Mouse (Mus musculus) limb, embryonic 10.5 days (tissue): ENCODE results near the gene Olfr155. TPM values are rescaled to one million over a fixed set of nuclear protein-coding genes. Genes with fewer than 3 reads are reported as not detected.

Source experiments
- DNase-seq: peaks from one replicate; pipeline ENCODE4 v3.0.0-alpha.2; 2017; ENCODE audit warnings: low spot score
- H3K27ac ChIP-seq: fragments of 300-500 bp; sonication (generic); 2 replicates; pipeline ENCODE4 v1.5.1; 2016; ENCODE audit warnings: mild to moderate bottlenecking
- H3K27me3 ChIP-seq: fragments of 300-500 bp; sonication (generic); 2 replicates; pipeline ENCODE4 v1.6.1; 2016; ENCODE audit warnings: low read depth, mild to moderate bottlenecking; ENCODE audit not compliant: poor library complexity, severe bottlenecking
- H3K36me3 ChIP-seq: fragments of 300-500 bp; sonication (generic); 2 replicates; pipeline ENCODE4 v1.6.1; 2016; ENCODE audit warnings: mild to moderate bottlenecking, moderate library complexity
- H3K4me1 ChIP-seq: fragments of 300-500 bp; sonication (generic); 2 replicates; pipeline ENCODE4 v1.6.1; 2016
- H3K4me3 ChIP-seq: fragments of 300-500 bp; sonication (generic); 2 replicates; pipeline ENCODE4 v1.5.1; 2016; ENCODE audit warnings: mild to moderate bottlenecking, moderate library complexity
- H3K9me3 ChIP-seq: fragments of 300-500 bp; sonication (generic); replicated peaks from 2 replicates; pipeline ENCODE4 v1.6.1; 2016; ENCODE audit warnings: mild to moderate bottlenecking
- WGBS: fragments of 180-500 bp; shearing (Covaris S2); methylation state at CpG from one replicate; pipeline ENCODE4 v1.1.7; 2016; 5-methylcytosine and 5-hydroxymethylcytosine counted together
- polyA plus RNA-seq: library from polyadenylated mRNA; unstranded; fragments of >200 nt; fragmentation: Nextera tagmentation; extraction: Ambion mirVana; gene quantifications from 2 replicates; pipeline ENCODE4 v1.2.1, GENCODE M21; 2016

Olfr155 gene
- polyA plus RNA-seq, 1 experiment from 2014 or later = not detected

DNA sequence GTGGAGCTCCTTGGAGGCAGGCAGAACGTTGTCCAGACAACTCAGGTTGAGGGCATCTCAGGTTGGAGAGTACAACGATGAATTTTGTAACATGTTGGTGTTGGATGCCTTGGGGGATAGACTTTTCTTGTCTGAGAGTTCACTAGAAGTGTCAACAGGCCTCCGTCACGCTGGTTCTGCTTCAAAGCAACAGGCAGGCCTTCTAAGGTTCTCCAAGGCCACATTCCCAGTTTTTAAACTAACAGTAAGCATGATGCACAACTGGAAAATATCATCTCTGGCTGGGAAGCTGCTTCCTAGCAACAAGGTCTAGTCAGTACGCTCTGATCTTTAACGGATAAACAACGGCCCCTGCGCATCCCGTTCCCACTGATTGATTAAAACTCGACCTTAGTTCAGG is 18.5 kb downstream of the Olfr155 start:
- Histone ChIP-seq H3K4me3 (no peak overlapping the region), H3K27ac (no peak overlapping the region), H3K4me1 (peaks cover 11% of the 10 kb centered on the region), H3K9me3 (no peaks in the 10 kb centered on the region), H3K36me3 (no peaks in the 10 kb centered on the region), H3K27me3 (no peaks in the 10 kb centered on the region)
- WGBS = 88% methylated on average over 10 of the region's 10 CpGs
- DNase-seq = no peak

DNA sequence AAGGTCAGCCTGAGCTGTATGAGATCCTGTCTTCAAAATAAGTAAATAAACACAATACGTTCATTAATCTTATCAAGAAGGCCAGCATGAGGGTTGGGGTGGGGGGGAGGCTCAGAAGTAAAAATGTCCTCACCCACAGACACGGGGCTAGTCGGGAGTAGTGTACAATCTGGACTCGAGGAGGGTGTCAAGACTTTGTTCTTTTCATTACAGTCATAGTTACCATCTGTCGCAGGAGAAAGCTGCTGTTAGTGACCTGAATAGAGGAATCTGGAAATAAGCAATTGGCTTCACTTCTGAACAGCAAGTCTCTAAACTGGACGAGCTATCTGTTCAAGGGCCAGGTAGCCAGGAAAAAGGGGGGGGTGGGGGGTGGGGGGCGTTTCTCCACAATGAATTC is 23.1 kb downstream of the Olfr155 start:
- Histone ChIP-seq H3K4me1 (peaks cover 41% of the 10 kb centered on the region), H3K36me3 (no peaks in the 10 kb centered on the region), H3K27me3 (no peaks in the 10 kb centered on the region), H3K4me3 (peak overlapping the region; percentile 81), H3K9me3 (no peaks in the 10 kb centered on the region), H3K27ac (peak overlapping the region; percentile 97)
- no peak for DNase-seq
- 59% methylated on average over 7 of the region's 7 CpGs for WGBS

DNA sequence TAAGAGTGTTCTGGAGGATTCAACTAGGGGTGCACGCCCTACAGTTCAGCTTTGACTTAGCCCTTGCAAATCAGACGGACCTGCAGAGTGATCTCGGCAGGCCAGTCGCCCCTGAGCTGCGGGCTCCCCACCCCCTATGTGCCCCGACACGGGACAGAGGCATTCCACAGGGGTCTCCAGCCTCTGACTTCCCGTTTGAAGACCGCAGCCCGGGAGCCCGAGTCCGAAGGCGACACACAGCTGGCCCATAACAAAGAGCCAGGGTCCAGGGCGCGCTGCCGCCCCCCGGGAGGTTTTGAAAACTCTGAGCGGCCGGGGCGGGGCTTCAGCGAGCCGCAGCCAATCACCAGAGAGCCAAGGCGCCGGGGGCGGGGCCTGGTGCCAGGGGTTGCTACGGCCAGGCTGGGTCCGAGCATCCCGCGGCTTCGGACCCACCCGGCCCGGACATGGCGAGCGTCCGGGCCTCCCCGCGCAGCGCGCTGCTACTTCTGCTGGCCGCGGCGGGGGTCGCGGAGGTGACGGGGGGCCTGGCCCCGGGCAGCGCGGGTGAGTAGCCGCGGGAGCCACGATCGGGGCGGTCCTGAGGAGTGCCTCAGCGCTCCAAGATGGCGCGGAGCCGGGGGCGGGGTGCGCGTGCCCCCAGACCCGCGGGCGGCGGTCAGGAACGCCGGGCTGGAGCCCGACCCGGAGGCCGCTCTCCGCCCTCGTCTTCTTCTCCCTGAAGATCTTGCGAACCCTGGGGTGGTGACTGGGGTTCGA is 24.0 kb downstream of the Olfr155 start, which contains the start of gene Reck:
Gene Reck, plus strand, starts transcription at position 371 of the 759 bp plus-strand sequence.
- Histone ChIP-seq H3K36me3 (no peaks in the 10 kb centered on the region), H3K27ac (peak within 1 kb of the TSS; percentile 97), H3K4me1 (peaks cover 41% of the 10 kb centered on the region), H3K27me3 (no peaks in the 10 kb centered on the region), H3K4me3 (peak within 1 kb of the TSS; percentile 81), H3K9me3 (no peaks in the 10 kb centered on the region)
- WGBS = 2% methylated on average over 73 of the region's 73 CpGs
- DNase-seq = peak; percentile 98

DNA sequence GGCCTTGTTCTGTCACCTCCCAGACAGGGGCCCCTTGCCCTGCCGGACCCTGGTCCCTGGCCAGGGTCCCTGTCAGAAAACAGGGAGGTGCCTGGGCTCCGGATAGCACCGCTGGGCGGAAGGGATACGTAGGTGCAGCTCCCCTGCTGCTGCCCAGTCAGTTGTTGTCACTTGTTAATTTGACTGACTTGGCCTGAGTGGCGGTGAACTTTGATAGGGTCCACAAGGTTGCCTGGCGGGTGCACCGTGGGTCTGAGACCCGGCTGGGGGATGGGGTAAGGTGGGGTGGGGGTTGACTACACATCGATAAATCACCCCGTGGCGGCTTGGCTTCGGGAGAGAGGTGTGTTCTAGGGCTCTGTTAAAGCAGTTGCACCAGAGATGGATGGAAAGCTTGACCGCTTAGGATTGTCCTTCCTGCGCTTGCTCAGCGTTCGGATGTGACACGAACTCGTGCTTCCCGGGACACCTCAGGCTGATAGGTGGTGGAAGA is 24.6 kb downstream of the Olfr155 start:
- Histone ChIP-seq H3K36me3 (no peaks in the 10 kb centered on the region), H3K27ac (peak overlapping the region; percentile 97), H3K9me3 (no peaks in the 10 kb centered on the region), H3K4me1 (peaks cover 41% of the 10 kb centered on the region), H3K4me3 (peak overlapping the region; percentile 81), H3K27me3 (no peaks in the 10 kb centered on the region)
- peak; percentile 73 for DNase-seq
- under 1% methylated on average over 20 of the region's 20 CpGs for WGBS

DNA sequence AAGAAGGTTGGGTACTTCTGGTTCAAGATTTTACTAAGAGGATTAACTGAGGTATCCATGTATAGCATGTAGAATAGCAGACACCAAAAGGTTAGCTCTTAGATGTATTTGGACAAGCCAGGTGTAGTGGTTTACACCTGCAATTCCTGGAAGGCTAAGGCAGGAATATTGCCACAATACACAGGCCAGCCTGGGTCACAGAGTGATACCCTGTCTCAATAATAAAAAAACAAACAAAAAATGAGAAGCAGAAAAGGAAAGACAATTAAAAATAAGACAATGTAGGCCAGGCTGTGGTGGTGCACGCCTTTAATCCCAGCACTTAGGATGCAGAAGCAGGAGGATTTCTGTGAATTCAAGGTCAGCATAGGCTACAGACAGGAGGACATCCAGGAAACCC is 25.9 kb downstream of the Olfr155 start:
- no peak for DNase-seq
- no peaks in the 10 kb centered on the region for H3K36me3 ChIP-seq
- no peaks in the 10 kb centered on the region for H3K9me3 ChIP-seq
- no peak overlapping the region for H3K4me3 ChIP-seq
- no peaks in the 10 kb centered on the region for H3K27me3 ChIP-seq
- H3K4me1 ChIP-seq = peaks cover 44% of the 10 kb centered on the region
- 94% methylated on average over 1 of the region's 1 CpGs for WGBS
- no peak overlapping the region for H3K27ac ChIP-seq

DNA sequence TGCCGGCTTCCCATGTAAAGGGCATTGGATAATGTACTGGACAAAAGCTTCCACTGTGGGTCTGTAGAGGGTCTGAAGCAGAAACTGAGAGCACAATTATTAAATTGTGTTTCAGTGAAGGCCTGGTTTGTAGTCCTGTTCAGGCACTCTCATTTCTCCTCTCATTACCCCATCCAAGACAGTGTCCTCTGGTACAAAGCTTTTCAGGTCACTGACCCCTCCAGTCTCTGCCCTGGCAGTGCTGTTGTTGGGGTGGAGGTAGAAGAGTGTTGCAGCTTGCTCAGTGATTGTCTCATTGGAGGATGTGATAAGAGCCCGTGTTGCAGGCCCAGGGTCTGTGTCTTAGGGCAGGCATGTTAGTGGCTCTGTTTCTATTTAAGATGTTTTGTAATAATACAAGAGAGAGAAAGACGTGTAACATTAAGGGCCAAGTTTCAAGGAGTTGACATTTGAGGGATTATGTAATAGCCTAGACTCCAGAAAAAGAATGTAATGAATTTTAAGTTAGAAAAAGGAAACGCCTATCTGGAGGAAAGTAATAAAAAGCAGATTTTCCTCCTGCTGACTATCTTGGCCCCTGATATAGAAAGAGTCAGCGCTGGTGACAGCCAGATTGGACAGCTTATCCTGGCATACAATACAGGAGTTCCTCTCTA is 26.9 kb downstream of the Olfr155 start:
- H3K27me3 ChIP-seq = no peaks in the 10 kb centered on the region
- no peaks in the 10 kb centered on the region for H3K9me3 ChIP-seq
- H3K4me3 ChIP-seq = no peak overlapping the region
- no peaks in the 10 kb centered on the region for H3K36me3 ChIP-seq
- WGBS = 35% methylated on average over 5 of the region's 5 CpGs
- 0 out of 2 replicates have a peak overlapping the region, but pooled peaks have one; percentile 20 for H3K27ac ChIP-seq
- no peak for DNase-seq
- peaks cover 50% of the 10 kb centered on the region for H3K4me1 ChIP-seq

DNA sequence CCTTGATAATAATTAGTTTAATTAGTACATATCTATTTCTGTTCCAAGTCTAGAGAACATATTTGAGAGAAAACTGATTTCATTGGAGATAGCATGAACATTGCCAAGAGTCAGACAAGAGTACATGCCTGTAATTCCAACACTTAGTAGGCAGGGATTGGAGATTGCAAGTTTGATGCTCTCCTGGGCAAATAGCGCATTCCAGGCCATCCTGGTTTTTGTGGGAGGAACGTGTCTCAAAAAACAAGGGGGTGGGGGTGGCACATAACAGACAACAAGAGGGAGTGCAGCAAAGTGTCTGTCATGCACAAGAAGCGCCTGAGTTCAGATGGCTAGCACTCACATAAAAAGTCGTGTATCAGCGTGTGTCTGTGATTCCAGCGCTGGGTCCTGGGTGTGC is 28.2 kb downstream of the Olfr155 start:
- WGBS = 75% methylated on average over 6 of the region's 6 CpGs
- H3K27me3 ChIP-seq = no peaks in the 10 kb centered on the region
- H3K36me3 ChIP-seq = no peaks in the 10 kb centered on the region
- DNase-seq = no peak
- H3K27ac ChIP-seq = no peak overlapping the region
- no peak overlapping the region for H3K4me3 ChIP-seq
- peaks cover 61% of the 10 kb centered on the region for H3K4me1 ChIP-seq
- H3K9me3 ChIP-seq = no peaks in the 10 kb centered on the region

DNA sequence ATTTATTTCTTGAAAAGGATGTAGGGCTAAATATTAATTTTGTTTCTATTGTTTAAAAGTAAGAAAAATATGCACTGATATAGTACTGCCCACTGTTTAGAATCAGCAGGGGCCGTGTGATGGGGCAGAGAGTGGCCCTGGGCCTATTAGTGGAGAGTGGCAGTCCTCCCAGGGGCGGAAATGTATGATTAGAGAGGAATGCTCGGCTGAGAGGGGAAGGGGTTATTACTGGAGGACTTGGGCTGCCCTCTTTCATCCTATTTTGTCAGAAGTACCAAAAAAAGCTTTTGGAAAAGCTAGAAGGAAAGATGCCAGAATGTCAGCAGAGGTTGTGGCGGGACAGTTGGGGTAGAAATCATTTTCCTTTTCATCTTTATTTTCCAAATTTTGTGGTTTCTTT is 32.8 kb downstream of the Olfr155 start:
- H3K4me1 ChIP-seq = peaks cover 43% of the 10 kb centered on the region
- H3K36me3 ChIP-seq = peaks cover 13% of the 10 kb centered on the region
- peak overlapping the region; percentile 83 for H3K27ac ChIP-seq
- 11% methylated on average over 4 of the region's 4 CpGs for WGBS
- H3K27me3 ChIP-seq = no peaks in the 10 kb centered on the region
- H3K9me3 ChIP-seq = no peaks in the 10 kb centered on the region
- peak; percentile 58 for DNase-seq
- H3K4me3 ChIP-seq = peak overlapping the region; percentile 26

DNA sequence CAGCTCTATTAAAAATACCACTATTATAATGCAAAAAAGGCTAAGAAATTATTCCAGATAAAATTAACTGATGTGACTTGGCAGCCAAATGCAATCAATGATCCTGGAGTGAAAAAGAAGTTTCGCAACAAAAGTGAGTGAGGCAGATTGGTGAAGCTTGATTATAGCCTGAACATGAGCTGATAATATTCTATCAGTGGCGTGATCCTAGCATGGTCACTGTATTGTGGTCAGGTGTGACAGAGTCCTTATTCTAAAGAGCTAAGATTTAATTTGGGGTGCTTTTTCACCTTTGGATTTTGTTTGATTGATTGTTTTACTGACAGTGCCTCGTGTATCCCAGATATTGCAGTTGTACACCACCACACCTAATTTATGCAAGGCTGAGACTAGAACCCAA is 39.9 kb downstream of the Olfr155 start:
- H3K4me1 ChIP-seq = peaks cover 4% of the 10 kb centered on the region
- H3K4me3 ChIP-seq = no peak overlapping the region
- DNase-seq = no peak
- no peak overlapping the region for H3K27ac ChIP-seq
- peaks cover 41% of the 10 kb centered on the region for H3K36me3 ChIP-seq
- WGBS = 89% methylated on average over 3 of the region's 3 CpGs
- H3K27me3 ChIP-seq = no peaks in the 10 kb centered on the region
- no peaks in the 10 kb centered on the region for H3K9me3 ChIP-seq

DNA sequence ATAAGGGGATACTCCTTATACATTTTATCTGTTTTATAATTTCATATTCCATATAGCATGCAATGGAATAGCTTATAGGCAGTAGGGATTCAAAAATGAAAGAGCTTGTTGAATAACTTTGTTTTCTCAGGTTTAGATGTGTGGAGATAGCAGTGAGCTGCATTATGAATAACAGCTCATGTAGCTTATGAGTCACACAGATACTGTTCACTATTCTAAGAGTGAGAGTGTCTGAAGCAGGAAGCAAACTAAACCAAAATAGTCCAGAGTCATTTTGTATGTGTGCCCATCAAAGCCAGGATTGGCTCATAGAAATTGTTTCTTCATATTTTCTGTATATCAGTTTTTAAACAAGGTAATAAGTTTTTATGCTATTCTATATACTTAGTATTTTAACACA is 45.8 kb downstream of the Olfr155 start:
- H3K27me3 ChIP-seq = no peaks in the 10 kb centered on the region
- no peak for DNase-seq
- H3K4me1 ChIP-seq = peaks cover 5% of the 10 kb centered on the region; the same call in 1 of the 2 replicates
- no peaks in the 10 kb centered on the region for H3K9me3 ChIP-seq
- H3K4me3 ChIP-seq = no peak overlapping the region
- no peak overlapping the region for H3K27ac ChIP-seq
- peaks cover 78% of the 10 kb centered on the region for H3K36me3 ChIP-seq

DNA sequence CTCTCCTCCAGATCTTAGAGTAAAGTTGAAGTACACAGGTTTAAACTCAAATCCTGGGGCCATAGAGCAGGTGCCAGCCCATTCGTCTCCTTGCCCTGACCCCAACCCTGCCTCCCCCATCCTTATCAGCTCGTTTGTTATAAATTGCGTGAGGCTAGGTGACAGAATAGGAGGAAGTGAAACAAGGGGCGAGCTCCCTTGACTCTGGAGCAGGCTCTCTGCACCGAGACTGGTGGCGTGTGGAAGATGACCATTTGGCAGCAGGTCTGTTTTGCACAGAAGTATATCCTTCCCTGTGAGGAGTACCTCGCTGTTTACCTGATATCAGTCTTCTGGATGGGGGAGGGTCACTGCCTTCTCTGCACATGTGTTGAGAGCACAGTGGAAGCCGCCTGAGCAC is 47.8 kb downstream of the Olfr155 start:
- Histone ChIP-seq H3K27ac (no peak overlapping the region), H3K9me3 (no peaks in the 10 kb centered on the region), H3K27me3 (no peaks in the 10 kb centered on the region), H3K4me3 (no peak overlapping the region), H3K4me1 (peaks cover 5% of the 10 kb centered on the region; the same call in 1 of the 2 replicates), H3K36me3 (peaks cover 83% of the 10 kb centered on the region)
- WGBS = 45% methylated on average over 8 of the region's 8 CpGs
- no peak for DNase-seq

DNA sequence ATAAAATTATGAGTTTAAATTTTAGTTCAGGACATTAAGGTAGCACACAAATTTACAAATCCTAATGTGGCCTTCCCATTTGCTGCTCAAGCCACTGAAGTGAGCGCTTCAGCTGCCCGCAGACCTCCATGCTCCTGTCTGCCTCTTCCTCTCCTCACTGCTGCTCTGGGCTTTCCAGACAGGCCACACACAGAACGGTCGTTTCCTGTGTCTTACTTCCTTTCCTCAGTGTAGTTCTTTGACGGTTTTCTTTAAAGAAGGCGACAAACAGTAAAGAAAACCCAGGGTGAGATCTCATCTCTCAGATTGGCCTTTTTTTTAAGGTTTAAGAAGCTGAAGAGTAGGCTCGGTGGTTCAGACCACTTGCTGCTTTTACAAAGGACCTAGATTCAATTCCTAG is 52.3 kb downstream of the Olfr155 start:
- Histone ChIP-seq H3K4me1 (peaks cover 5% of the 10 kb centered on the region; the same call in 1 of the 2 replicates), H3K27ac (no peak overlapping the region), H3K9me3 (no peaks in the 10 kb centered on the region), H3K4me3 (no peak overlapping the region), H3K27me3 (no peaks in the 10 kb centered on the region), H3K36me3 (peaks cover 68% of the 10 kb centered on the region)
- 77% methylated on average over 7 of the region's 7 CpGs for WGBS
- no peak for DNase-seq

DNA sequence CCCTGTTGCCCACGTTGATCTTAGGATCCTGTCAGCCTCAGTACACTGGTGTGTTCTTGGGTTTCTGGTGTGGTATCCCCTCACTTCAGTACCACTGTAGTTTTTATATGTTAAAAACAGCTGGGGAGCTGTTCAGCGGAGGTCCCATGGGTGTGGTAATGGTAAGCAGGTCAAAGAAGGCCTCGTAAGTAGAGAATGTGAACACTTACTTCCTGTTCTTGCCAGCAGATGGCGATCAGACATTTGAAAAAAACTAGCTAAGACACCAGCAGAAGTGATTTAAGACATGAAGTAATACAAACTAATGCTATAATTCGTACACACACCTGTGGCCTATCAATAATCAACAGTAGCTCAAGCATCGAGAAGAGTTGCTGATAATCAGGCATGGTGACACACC is 55.1 kb downstream of the Olfr155 start:
- H3K4me3 ChIP-seq = no peak overlapping the region
- WGBS = 41% methylated on average over 6 of the region's 6 CpGs
- no peak for DNase-seq
- no peaks in the 10 kb centered on the region for H3K27me3 ChIP-seq
- H3K9me3 ChIP-seq = no peaks in the 10 kb centered on the region
- H3K27ac ChIP-seq = no peak overlapping the region
- peaks cover 71% of the 10 kb centered on the region for H3K36me3 ChIP-seq
- 0 out of 2 replicates have a peak, but pooled peaks cover 4% of the 10 kb centered on the region for H3K4me1 ChIP-seq
